ENCODE assay signal across 28 mouse cellular contexts in genomic region chr12:44551614-44552013, GRCm38 (mm10).
DNase-seq lines count a peak whose midpoint lies in the region; ATAC-seq lines count a peak whose summit lies in the region.
"Had no signal": no experiment of that assay in that cellular context is flagged by ENCODE, and none has a peak within 500 bp of the region (broad histone marks: within the 10 kb centered on the region; RNA-seq: fewer than 3 reads in every experiment).

No protein-coding gene starts in this region.

- no peak overlapping the region for H3K9ac ChIP-seq in midbrain, embryonic 11.5 days (ENCODE audit: low read length)
- H3K9ac ChIP-seq in midbrain, embryonic 15.5 days: no peak overlapping the region
- H3K9ac ChIP-seq: embryonic facial prominence, embryonic 13.5 days; forebrain, embryonic 13.5 days; hindbrain, embryonic 12.5 days; hindbrain, embryonic 15.5 days had no signal

- H3K36me3 ChIP-seq in midbrain, embryonic 11.5 days (ENCODE audit: control insufficient read depth, insufficient read depth, low read length): no peaks in the 10 kb centered on the region
- peaks cover 12% of the 10 kb centered on the region; the same call in 1 of the 2 replicates for H3K36me3 ChIP-seq in midbrain, embryonic 15.5 days (replicated peaks)
- H3K36me3 ChIP-seq: embryonic facial prominence, embryonic 10.5 days; embryonic facial prominence, embryonic 13.5 days; G1E; hindbrain, embryonic 12.5 days had no signal

- ATAC-seq in midbrain, embryonic 11.5 days (ENCODE audit: low FRiP score): no peak
- no peak for ATAC-seq in midbrain, embryonic 15.5 days (replicated peaks)
- ATAC-seq: CD4-positive, CD25-positive, alpha-beta regulatory T cell, adult 4 months; forebrain, embryonic 13.5 days; forebrain, embryonic 16.5 days; Patski had no signal

- no peak overlapping the region for H3K27ac ChIP-seq in midbrain, embryonic 11.5 days (ENCODE audit: low read depth, low read length)
- no peak overlapping the region for H3K27ac ChIP-seq in midbrain, embryonic 15.5 days
- H3K27ac ChIP-seq: embryonic facial prominence, embryonic 10.5 days; embryonic facial prominence, embryonic 13.5 days; forebrain, embryonic 13.5 days; hindbrain, embryonic 12.5 days; hindbrain, embryonic 15.5 days had no signal

- no peak overlapping the region for H3K4me3 ChIP-seq in midbrain, embryonic 11.5 days (ENCODE audit: low read depth, low read length)
- H3K4me3 ChIP-seq in midbrain, embryonic 15.5 days: no peak overlapping the region
- H3K4me3 ChIP-seq: embryonic facial prominence, embryonic 10.5 days; embryonic facial prominence, embryonic 13.5 days; erythroblast, embryonic 14.5 days; forebrain, embryonic 13.5 days; hindbrain, embryonic 12.5 days; hindbrain, embryonic 15.5 days had no signal

- H3K9me3 ChIP-seq in midbrain, embryonic 11.5 days (ENCODE audit: control insufficient read depth, low read length): no peaks in the 10 kb centered on the region
- H3K9me3 ChIP-seq in midbrain, embryonic 15.5 days: no peaks in the 10 kb centered on the region
- H3K9me3 ChIP-seq: embryonic facial prominence, embryonic 10.5 days; embryonic facial prominence, embryonic 13.5 days; forebrain, embryonic 13.5 days; G1E; hindbrain, embryonic 12.5 days; hindbrain, embryonic 15.5 days had no signal

- H3K27me3 ChIP-seq in midbrain, embryonic 11.5 days (ENCODE audit: control insufficient read depth, insufficient read depth, low read length): no peaks in the 10 kb centered on the region
- no peaks in the 10 kb centered on the region for H3K27me3 ChIP-seq in midbrain, embryonic 15.5 days (replicated peaks)
- H3K27me3 ChIP-seq: embryonic facial prominence, embryonic 13.5 days; forebrain, embryonic 13.5 days; hindbrain, embryonic 12.5 days; hindbrain, embryonic 15.5 days had no signal

- DNase-seq in midbrain, embryonic 11.5 days (ENCODE audit: low spot score, missing footprints): peak; percentile 26
- DNase-seq in ZHBTc4 (ENCODE audit: low read depth, low spot score): peak; percentile 11
- peak; percentile 44 for DNase-seq in lung, postnatal 10 days
- peak; percentile 20 for DNase-seq in lung, postnatal 36 days
- DNase-seq in thymus, postnatal 36 days: no peak
- no peak for DNase-seq in thymus, postnatal 25 days
- DNase-seq in cerebellum, postnatal 4 days (ENCODE audit: low spot score in 2 of 2): no peak
- DNase-seq: adrenal gland, adult 2 months; adrenal gland, postnatal 14 days; cerebellum, adult 11 months; cerebellum, adult 2 months; cerebellum, adult 9-11 months; cerebellum, postnatal 25 days; embryo, embryonic 11 days; gastrocnemius, postnatal 10 days; heart, adult 11 months had no signal

- H3K4me1 ChIP-seq in midbrain, embryonic 11.5 days (ENCODE audit: control insufficient read depth, insufficient read depth, low read length): no peaks in the 10 kb centered on the region
- H3K4me1 ChIP-seq in midbrain, embryonic 15.5 days: 0 out of 2 replicates have a peak, but pooled peaks cover 3% of the 10 kb centered on the region
- H3K4me1 ChIP-seq: embryonic facial prominence, embryonic 13.5 days; hindbrain, embryonic 12.5 days; hindbrain, embryonic 15.5 days had no signal

- H3K4me2 ChIP-seq in midbrain, embryonic 11.5 days: no peak overlapping the region
- H3K4me2 ChIP-seq in midbrain, embryonic 15.5 days: no peak overlapping the region
- H3K4me2 ChIP-seq: embryonic facial prominence, embryonic 13.5 days; forebrain, embryonic 13.5 days; heart, embryonic 11.5 days; hindbrain, embryonic 12.5 days; hindbrain, embryonic 15.5 days had no signal

Comparison
In these comparisons a context has a peak if more than half of its experiments do, and no peak if none do; other contexts are left out.
1. DNase-seq: peak in midbrain, embryonic 11.5 days (single experiment), ZHBTc4 (single experiment), lung, postnatal 10 days (single experiment) and lung, postnatal 36 days (single experiment); none in thymus, postnatal 36 days (0 of 2), thymus, postnatal 25 days (single experiment) and cerebellum, postnatal 4 days (0 of 2).